Mouse (Mus musculus): ENCODE measurements at regions not wholly inside any gene's neighbourhood (a gene's known extent, or its start where the extent isn't known, plus 50 kb on each side); places are given as distances from the start of the nearest gene placed in this dataset.

DNA sequence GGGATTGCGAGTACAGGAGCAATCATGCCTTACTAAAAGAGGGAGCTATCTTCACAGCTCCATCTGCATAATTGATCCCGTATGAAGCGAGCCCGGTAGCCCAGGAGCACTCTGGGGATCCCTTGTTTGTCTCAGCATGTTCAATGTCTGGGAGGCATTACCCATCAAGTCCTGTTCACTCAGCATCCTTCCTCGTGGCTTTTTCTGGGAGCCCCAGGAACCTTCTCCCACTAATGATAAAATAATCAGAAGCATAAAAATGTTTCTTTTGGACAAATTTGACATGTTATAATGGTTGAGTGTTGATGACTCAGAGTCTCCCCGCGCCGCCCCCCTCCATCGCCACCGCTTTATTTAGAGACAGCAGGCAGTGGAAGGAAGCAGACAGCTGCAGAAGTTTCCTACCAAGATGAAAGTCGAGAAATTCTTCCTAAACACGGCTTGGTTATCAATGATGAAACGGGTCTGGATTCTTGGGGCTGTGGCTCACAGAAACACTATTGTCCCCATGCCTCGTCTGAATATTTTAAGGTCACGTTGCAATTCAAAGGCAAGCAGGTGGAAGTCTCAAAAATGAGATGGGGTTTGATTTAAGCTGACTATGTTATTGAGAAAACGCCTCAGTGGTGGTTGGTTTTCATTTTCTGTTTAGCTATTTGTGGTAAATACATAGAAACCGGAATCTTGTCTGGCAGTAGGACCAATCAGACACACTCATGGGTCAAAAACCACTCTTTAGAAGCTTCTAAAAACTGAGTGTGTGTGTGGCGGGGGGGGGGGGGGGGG lies 289.9 kb upstream of the Gm765 start:
- TF ChIP-seq CTCF (IDR thresholded peaks at IDR 0.05; ENCODE audit: borderline replicate concordance, control insufficient read depth, extremely low read depth, insufficient read depth, low read length, poor library complexity): no peak
- TF ChIP-seq POLR2A (IDR thresholded peaks at IDR 0.05; ENCODE audit: control insufficient read depth, extremely low read depth, insufficient read depth, low read length, poor library complexity): no peak
- peak; percentile 30 for DNase-seq
- Histone ChIP-seq H3K27ac (ENCODE audit: control insufficient read depth, insufficient read depth, low read length) (no peak overlapping the region), H3K4me3 (ENCODE audit: control insufficient read depth, insufficient read depth, low read length) (no peak overlapping the region), H3K36me3 (ENCODE audit: control insufficient read depth, insufficient read depth, low read length) (no peaks in the 10 kb centered on the region), H3K27me3 (ENCODE audit: control insufficient read depth, insufficient read depth, low read length) (no peaks in the 10 kb centered on the region), H3K4me1 (replicated peaks; ENCODE audit: control insufficient read depth, insufficient read depth, low read length) (0 out of 2 replicates have a peak, but pooled peaks cover 2% of the 10 kb centered on the region)
- 36% methylated on average over 18 of the region's 18 CpGs for WGBS

DNA sequence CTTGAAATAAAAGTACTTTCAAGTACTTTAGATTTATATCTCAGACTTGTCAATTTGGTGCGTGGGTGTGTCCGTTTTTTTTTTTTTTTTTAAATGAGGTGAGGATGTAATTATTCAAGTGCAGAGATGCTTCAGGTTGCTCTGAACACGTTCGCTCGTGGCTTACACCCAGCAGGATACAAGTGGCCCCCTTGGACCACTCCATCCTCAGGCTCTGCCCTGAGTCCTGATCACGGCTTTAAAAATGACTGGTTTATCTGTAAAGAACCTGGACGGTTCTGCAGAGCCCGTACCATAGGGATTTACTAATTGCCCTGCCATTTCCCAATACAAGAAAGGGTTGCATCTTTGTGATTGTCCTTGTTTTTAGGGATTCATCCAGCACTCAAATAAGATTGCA lies 288.7 kb upstream of the Gm765 start:
- no peak for TF ChIP-seq CTCF (IDR thresholded peaks at IDR 0.05; ENCODE audit: borderline replicate concordance, control insufficient read depth, extremely low read depth, insufficient read depth, low read length, poor library complexity)
- no peak for TF ChIP-seq POLR2A (IDR thresholded peaks at IDR 0.05; ENCODE audit: control insufficient read depth, extremely low read depth, insufficient read depth, low read length, poor library complexity)
- 95% methylated on average over 8 of the region's 8 CpGs for WGBS
- Histone ChIP-seq H3K36me3 (ENCODE audit: control insufficient read depth, insufficient read depth, low read length) (no peaks in the 10 kb centered on the region), H3K4me3 (ENCODE audit: control insufficient read depth, insufficient read depth, low read length) (no peak overlapping the region), H3K27me3 (ENCODE audit: control insufficient read depth, insufficient read depth, low read length) (no peaks in the 10 kb centered on the region), H3K27ac (ENCODE audit: control insufficient read depth, insufficient read depth, low read length) (no peak overlapping the region), H3K4me1 (replicated peaks; ENCODE audit: control insufficient read depth, insufficient read depth, low read length) (0 out of 2 replicates have a peak, but pooled peaks cover 2% of the 10 kb centered on the region)
- DNase-seq: no peak

DNA sequence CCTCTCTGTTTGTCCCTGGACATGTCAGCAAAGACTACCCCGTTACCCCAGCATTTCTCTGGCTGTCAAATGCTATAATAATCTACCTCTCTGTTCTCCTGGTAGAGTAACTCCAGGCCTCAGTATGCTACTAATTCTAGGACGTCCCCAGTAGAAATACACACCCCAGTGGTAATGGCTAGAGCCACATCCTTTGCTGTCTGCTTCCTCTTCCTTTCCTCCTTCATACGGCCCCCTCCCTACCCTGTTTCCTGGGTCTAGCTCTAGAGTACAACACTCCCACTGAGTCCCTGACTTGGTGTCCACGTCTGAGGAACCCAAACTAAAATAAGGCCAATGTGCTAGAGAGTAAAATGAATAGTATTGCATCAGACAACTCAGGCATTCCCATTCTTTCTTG lies 287.1 kb upstream of the Gm765 start:
- Histone ChIP-seq H3K27ac (ENCODE audit: control insufficient read depth, insufficient read depth, low read length) (no peak overlapping the region), H3K4me3 (ENCODE audit: control insufficient read depth, insufficient read depth, low read length) (no peak overlapping the region), H3K4me1 (replicated peaks; ENCODE audit: control insufficient read depth, insufficient read depth, low read length) (0 out of 2 replicates have a peak, but pooled peaks cover 2% of the 10 kb centered on the region), H3K36me3 (ENCODE audit: control insufficient read depth, insufficient read depth, low read length) (no peaks in the 10 kb centered on the region), H3K27me3 (ENCODE audit: control insufficient read depth, insufficient read depth, low read length) (no peaks in the 10 kb centered on the region)
- TF ChIP-seq POLR2A (IDR thresholded peaks at IDR 0.05; ENCODE audit: control insufficient read depth, extremely low read depth, insufficient read depth, low read length, poor library complexity) (no peak), CTCF (IDR thresholded peaks at IDR 0.05; ENCODE audit: borderline replicate concordance, control insufficient read depth, extremely low read depth, insufficient read depth, low read length, poor library complexity) (no peak)
- peak; percentile 24 for DNase-seq
- WGBS: 34% methylated on average over 4 of the region's 4 CpGs

DNA sequence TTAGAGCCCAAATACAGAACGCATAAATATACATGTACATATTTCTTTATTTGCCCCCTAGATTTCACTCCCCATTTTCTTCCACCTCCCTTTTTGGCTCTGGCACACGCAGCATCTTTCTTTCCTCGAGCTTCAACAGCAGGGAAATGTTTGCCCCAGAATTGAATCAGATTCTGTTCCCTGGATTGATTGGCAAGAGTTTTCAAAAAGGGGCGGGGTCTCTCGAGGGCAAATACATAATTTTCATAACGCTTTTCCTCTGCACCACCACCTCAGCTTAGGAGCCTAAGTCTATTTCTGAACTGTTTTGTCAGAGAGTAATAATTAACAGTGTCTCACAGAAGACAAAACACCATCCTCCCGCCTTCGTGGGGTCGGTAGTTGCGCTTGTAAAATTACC lies 283.9 kb upstream of the Gm765 start:
- H3K27me3 ChIP-seq (ENCODE audit: control insufficient read depth, insufficient read depth, low read length): no peaks in the 10 kb centered on the region
- no peak overlapping the region for H3K4me3 ChIP-seq (ENCODE audit: control insufficient read depth, insufficient read depth, low read length)
- no peak for DNase-seq
- TF ChIP-seq POLR2A (IDR thresholded peaks at IDR 0.05; ENCODE audit: control insufficient read depth, extremely low read depth, insufficient read depth, low read length, poor library complexity) (no peak), CTCF (IDR thresholded peaks at IDR 0.05; ENCODE audit: borderline replicate concordance, control insufficient read depth, extremely low read depth, insufficient read depth, low read length, poor library complexity) (no peak)
- H3K4me1 ChIP-seq (replicated peaks; ENCODE audit: control insufficient read depth, insufficient read depth, low read length): no peaks in the 10 kb centered on the region
- H3K27ac ChIP-seq (ENCODE audit: control insufficient read depth, insufficient read depth, low read length): no peak overlapping the region
- 92% methylated on average over 10 of the region's 10 CpGs for WGBS
- no peaks in the 10 kb centered on the region for H3K36me3 ChIP-seq (ENCODE audit: control insufficient read depth, insufficient read depth, low read length)

DNA sequence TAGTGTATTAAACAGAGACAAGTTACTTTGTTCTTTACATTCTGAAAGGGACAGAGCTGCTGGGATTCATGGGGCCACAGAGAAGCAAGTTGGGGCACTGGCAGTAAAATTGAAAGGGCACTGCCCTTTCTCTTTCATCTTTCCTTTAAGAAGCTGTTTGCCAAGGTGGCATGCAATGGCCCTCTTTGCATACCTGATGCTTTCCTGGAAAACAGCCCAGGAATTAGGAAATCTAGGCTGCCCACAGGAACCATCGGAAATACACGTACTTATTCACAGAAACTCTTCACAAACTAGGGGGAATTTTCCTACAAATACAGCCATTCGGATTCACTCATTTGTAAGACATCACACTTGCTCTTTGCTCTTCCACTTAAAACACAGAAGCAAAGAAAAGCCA lies 278.3 kb upstream of the Gm765 start:
- Histone ChIP-seq H3K36me3 (ENCODE audit: control insufficient read depth, insufficient read depth, low read length) (no peaks in the 10 kb centered on the region), H3K27ac (ENCODE audit: control insufficient read depth, insufficient read depth, low read length) (no peak overlapping the region), H3K4me1 (replicated peaks; ENCODE audit: control insufficient read depth, insufficient read depth, low read length) (no peaks in the 10 kb centered on the region), H3K27me3 (ENCODE audit: control insufficient read depth, insufficient read depth, low read length) (no peaks in the 10 kb centered on the region), H3K4me3 (ENCODE audit: control insufficient read depth, insufficient read depth, low read length) (no peak overlapping the region)
- no peak for TF ChIP-seq CTCF (IDR thresholded peaks at IDR 0.05; ENCODE audit: borderline replicate concordance, control insufficient read depth, extremely low read depth, insufficient read depth, low read length, poor library complexity)
- no peak for TF ChIP-seq POLR2A (IDR thresholded peaks at IDR 0.05; ENCODE audit: control insufficient read depth, extremely low read depth, insufficient read depth, low read length, poor library complexity)
- DNase-seq: no peak
- WGBS: 96% methylated on average over 3 of the region's 3 CpGs

DNA sequence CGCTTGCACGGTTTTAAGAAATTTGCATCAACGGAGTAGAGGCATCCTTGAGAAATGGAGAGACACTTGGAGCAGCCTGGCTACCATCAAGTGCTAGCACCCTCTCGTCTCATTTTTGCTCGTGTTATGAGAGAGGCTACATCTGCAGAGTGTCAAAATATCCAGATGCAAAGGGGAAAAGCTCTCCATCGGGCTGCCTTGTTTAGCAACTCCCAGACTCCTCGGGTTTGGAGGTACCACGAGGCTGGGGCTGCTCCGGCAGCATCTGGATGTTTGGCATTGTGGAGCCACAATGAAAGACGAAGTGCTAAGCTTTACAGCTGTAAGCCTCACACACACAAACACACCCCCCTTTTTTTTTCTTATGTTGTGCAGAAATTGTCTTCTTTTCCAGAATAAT lies 270.5 kb upstream of the Gm765 start:
- WGBS: 90% methylated on average over 10 of the region's 10 CpGs
- TF ChIP-seq POLR2A (IDR thresholded peaks at IDR 0.05; ENCODE audit: control insufficient read depth, extremely low read depth, insufficient read depth, low read length, poor library complexity) (no peak), CTCF (IDR thresholded peaks at IDR 0.05; ENCODE audit: borderline replicate concordance, control insufficient read depth, extremely low read depth, insufficient read depth, low read length, poor library complexity) (no peak)
- no peaks in the 10 kb centered on the region for H3K27me3 ChIP-seq (ENCODE audit: control insufficient read depth, insufficient read depth, low read length)
- no peaks in the 10 kb centered on the region for H3K4me1 ChIP-seq (replicated peaks; ENCODE audit: control insufficient read depth, insufficient read depth, low read length)
- H3K4me3 ChIP-seq (ENCODE audit: control insufficient read depth, insufficient read depth, low read length): no peak overlapping the region
- DNase-seq: no peak
- H3K27ac ChIP-seq (ENCODE audit: control insufficient read depth, insufficient read depth, low read length): no peak overlapping the region
- no peaks in the 10 kb centered on the region for H3K36me3 ChIP-seq (ENCODE audit: control insufficient read depth, insufficient read depth, low read length)

Data from thymus, adult 2 months (tissue).